In the genomic region with DNA sequence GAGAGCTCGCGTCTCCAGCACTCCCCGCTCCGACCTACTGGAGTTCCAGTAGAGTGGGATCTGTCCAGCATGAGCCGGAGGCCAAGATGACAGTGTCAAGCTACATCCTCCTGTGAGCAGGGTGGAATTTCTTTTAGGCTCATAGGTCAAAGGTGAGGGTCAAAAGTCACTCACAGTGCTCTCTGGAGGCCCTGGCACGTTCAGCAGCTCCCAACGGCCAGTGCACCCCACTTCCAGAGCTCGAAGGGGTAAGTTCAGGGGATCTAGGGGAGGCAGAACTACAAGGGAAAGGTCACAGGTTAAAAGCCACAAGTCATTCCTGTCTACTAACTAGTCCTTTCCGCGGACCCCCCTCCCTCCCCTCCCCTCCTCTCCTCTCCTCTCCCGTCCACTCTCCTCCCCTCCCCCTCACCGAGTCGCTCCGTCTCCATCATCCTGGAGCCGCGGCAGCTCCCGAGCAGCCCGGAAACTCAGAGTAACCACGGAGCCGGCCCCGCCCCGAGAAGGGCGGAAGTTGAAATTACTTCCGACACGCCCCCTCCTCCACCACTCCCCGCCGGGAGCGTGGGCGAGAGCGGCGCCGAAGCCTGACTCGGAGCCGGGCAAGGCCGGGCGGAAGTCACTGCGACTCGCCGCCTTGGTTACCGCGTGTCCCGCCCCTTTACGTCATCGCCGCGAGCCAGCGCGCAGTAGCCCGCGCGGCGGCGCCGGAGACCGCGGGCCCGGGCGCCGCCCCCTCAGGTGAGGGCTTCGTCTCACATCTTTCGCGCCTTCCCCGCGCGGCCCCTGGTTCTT, we compare ENCODE assay signal across 8 mouse cellular contexts. TPM values are rescaled to one million over a fixed set of nuclear protein-coding genes. Genes with fewer than 3 reads are reported as not detected.
DNase-seq lines count a peak whose midpoint lies in the region; ATAC-seq lines count a peak whose summit lies in the region.

Gene Skiv2l (minus strand): TSS at position 489 of the 795 bp plus-strand sequence.
Gene Nelfe (plus strand): TSS at position 670 of the 795 bp plus-strand sequence.

- peak within 1 kb of the TSS; percentile 94 for H3K4me2 ChIP-seq in hindbrain, embryonic 12.5 days (replicated peaks)

- peak within 1 kb of the TSS; percentile 71 for H3K4me3 ChIP-seq in hindbrain, embryonic 12.5 days

- H3K36me3 ChIP-seq in hindbrain, embryonic 12.5 days: peaks cover 62% of the 10 kb centered on the region

- H3K27me3 ChIP-seq in hindbrain, embryonic 12.5 days: no peaks in the 10 kb centered on the region

- H3K27ac ChIP-seq in hindbrain, embryonic 12.5 days: no peak within 1 kb of the TSS; the same call in 1 of the 2 replicates

- no peaks in the 10 kb centered on the region for H3K9me3 ChIP-seq in hindbrain, embryonic 12.5 days (replicated peaks)

- DNase-seq in NIH3T3 (ENCODE audit: low read depth): peak; percentile 99
- DNase-seq in cerebellum, postnatal 10 days: peak; percentile 100
- DNase-seq in frontal cortex, postnatal 10 days (ENCODE audit: low spot score in 2 of 2): peak; percentile 98
- DNase-seq in layer of hippocampus, postnatal 14 days (ENCODE audit: low spot score in 2 of 2): peak; percentile 96 to 98
- peak; percentile 98 for DNase-seq in lung, postnatal 14 days
- DNase-seq in retina, adult 2 months (ENCODE audit: low read depth, low spot score): peak; percentile 93
- DNase-seq in thymus, postnatal 36 days: peak; percentile 98 to 99

- peak within 1 kb of the TSS; percentile 80 for H3K9ac ChIP-seq in hindbrain, embryonic 12.5 days

- ATAC-seq in hindbrain, embryonic 12.5 days (ENCODE audit: low FRiP score): peak; percentile 96

- peaks cover 20% of the 10 kb centered on the region for H3K4me1 ChIP-seq in hindbrain, embryonic 12.5 days

- WGBS in hindbrain, embryonic 12.5 days: under 1% methylated on average over 64 of the region's 65 CpGs

RNA-seq across cellular contexts. Expression of gene Skiv2l, which starts in this region (rescaled TPM):
- polyA plus RNA-seq in hindbrain, embryonic 12.5 days (2016; fragmentation: Nextera tagmentation; extraction: Ambion mirVana): 64.9 and 65.8 TPM in 2 replicates
- total RNA-seq in layer of hippocampus, postnatal 14 days (2021): 10 to 100 TPM; 70.8 to 76.4 TPM

RNA-seq across cellular contexts. Expression of gene Nelfe, which starts in this region (rescaled TPM):
- 95.2 and 111 TPM in 2 replicates for polyA plus RNA-seq in hindbrain, embryonic 12.5 days (2016; fragmentation: Nextera tagmentation; extraction: Ambion mirVana)
- 10 to 100 TPM; 29.6 to 30.9 TPM for total RNA-seq in layer of hippocampus, postnatal 14 days (2021)
